Mouse (Mus musculus) spleen, postnatal 0 days (tissue): ENCODE measurements around the gene Abca6. TPM values are rescaled to one million over a fixed set of nuclear protein-coding genes. Genes with fewer than 3 reads are reported as not detected.

Experiments used
- polyA plus RNA-seq: library from polyadenylated mRNA; unstranded; fragments of >200 nt; fragmentation: Nextera tagmentation; extraction: Ambion mirVana; gene quantifications from 2 replicates; pipeline ENCODE4 v1.2.1, GENCODE M21; 2015

The Abca6 gene
- 0.47 and 0.70 TPM in 2 replicates for polyA plus RNA-seq

GRCm38 (mm10) chr11:110251534-110251933 is at the start of gene Abca6:
Gene Abca6 (minus strand): TSS chr11:110251776.

DNA sequence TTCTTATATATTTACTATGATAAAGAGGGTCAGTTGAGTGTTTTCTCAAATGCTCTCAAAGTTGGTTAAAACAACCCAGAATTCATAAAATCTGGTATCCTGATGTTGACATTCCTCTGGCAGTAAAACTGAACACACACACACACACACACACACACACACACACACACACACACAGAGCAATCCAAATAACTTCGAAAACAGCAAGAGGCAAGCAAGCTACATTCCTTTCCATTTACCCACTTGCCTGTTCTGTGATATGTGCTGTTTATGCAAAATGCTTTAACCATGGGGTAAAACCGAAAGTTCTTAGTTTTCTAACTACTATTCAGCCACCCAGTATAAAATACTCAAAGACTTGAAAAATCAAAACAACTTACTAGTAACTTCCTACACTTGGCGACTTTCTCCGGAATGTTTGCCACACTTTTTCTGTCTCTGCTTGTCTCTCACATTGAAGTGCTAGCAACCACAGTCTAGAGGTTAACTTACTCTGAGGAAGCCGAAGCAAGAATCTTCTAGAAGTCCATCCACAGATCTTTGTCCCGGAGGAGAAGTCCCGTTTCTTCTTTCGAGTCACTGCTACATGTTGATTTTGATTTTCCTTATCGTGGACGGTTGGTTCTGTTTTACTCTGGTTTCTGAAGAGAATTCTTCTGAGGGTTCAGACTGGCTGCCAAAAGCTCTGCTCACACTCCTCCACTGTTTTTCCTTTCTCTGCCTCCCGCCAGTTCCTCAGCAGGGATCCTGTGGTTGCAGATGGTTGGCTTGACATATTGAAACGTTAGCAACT is 83.9 kb downstream of the Abca6 start, which contains the start of gene Abca9:
Gene Abca9 (minus strand): TSS at position 738 of the 793 bp plus-strand sequence.

Other genes starting within 250 kb of the Abca6 start
- 0.67 and 1.1 TPM in 2 replicates for gene Abca8a, start 155.8 kb downstream of the Abca6 start, polyA plus RNA-seq
- gene Abca9, start 83.6 kb downstream of the Abca6 start, polyA plus RNA-seq = 1.4 and 2.6 TPM in 2 replicates
- gene Abca5, start 85.9 kb upstream of the Abca6 start, polyA plus RNA-seq = 0.88 and 1.3 TPM in 2 replicates
- 3.5 and 3.9 TPM in 2 replicates for gene Map2k6, start 147.3 kb upstream of the Abca6 start, polyA plus RNA-seq